Mouse (Mus musculus) embryonic facial prominence, embryonic 11.5 days (tissue): ENCODE results near the gene Muc3a. TPM values are rescaled to one million over a fixed set of nuclear protein-coding genes. Genes with fewer than 3 reads are reported as not detected.

ENCODE experiments used
- ATAC-seq: fragments of 200-750 bp; cut with Nextera tagmentation; replicated peaks from 2 replicates; pipeline ENCODE4 v1.8.0; 2017; ENCODE audit warnings: low read depth; ENCODE audit not compliant: insufficient number of reproducible peaks, low FRiP score, low TSS enrichment
- DNase-seq: peaks from one replicate; pipeline ENCODE4 v3.0.0-alpha.2; 2015; ENCODE audit warnings: low spot score
- H3K27ac ChIP-seq: fragments of 300-500 bp; sonication (generic); replicated peaks from 2 replicates; pipeline ENCODE4 v1.5.1; 2014; ENCODE audit warnings: mild to moderate bottlenecking, low read depth, low read length, control low read depth
- H3K27me3 ChIP-seq: fragments of 300-500 bp; sonication (generic); 2 replicates; pipeline ENCODE4 v1.6.1; 2014; ENCODE audit warnings: mild to moderate bottlenecking, low read length, moderate library complexity, mixed read lengths; ENCODE audit not compliant: control insufficient read depth, insufficient read depth
- H3K36me3 ChIP-seq: fragments of 300-500 bp; sonication (generic); replicated peaks from 2 replicates; pipeline ENCODE4 v1.6.1; 2014; ENCODE audit warnings: low read depth, mild to moderate bottlenecking, low read length, moderate library complexity, mixed read lengths; ENCODE audit not compliant: control insufficient read depth, insufficient read depth
- H3K4me1 ChIP-seq: fragments of 300-500 bp; sonication (generic); 2 replicates; pipeline ENCODE4 v1.6.1; 2014; ENCODE audit warnings: low read length, mixed read lengths; ENCODE audit not compliant: control insufficient read depth, insufficient read depth
- H3K4me2 ChIP-seq: fragments of 300-500 bp; sonication (generic); 2 replicates; pipeline ENCODE4 v1.6.1; 2014; ENCODE audit warnings: low read depth, mild to moderate bottlenecking, control low read depth, low read length, moderate library complexity
- H3K4me3 ChIP-seq: fragments of 300-500 bp; sonication (generic); 2 replicates; pipeline ENCODE4 v1.5.1; 2014; ENCODE audit warnings: low read depth, low read length, control low read depth
- H3K9ac ChIP-seq: fragments of 300-500 bp; sonication (generic); replicated peaks from 2 replicates; pipeline ENCODE4 v1.6.1; 2014; ENCODE audit warnings: mild to moderate bottlenecking, control low read depth, low read length
- H3K9me3 ChIP-seq: fragments of 300-500 bp; sonication (generic); replicated peaks from 2 replicates; pipeline ENCODE4 v1.6.1; 2016; ENCODE audit warnings: mild to moderate bottlenecking, low read length, inconsistent platforms, mixed read lengths; ENCODE audit not compliant: control insufficient read depth
- WGBS: fragments of 180-500 bp; shearing (Covaris S2); extraction: QIAGEN DNeasy Blood & Tissue Kit; methylation state at CpG from one replicate; pipeline ENCODE4 v1.1.7; 2014; 5-methylcytosine and 5-hydroxymethylcytosine counted together
- polyA plus RNA-seq: library from polyadenylated mRNA; unstranded; fragments of >200 nt; fragmentation: Nextera tagmentation; extraction: Ambion mirVana; gene quantifications from 2 replicates; pipeline ENCODE4 v1.2.1, GENCODE M21; 2014

The Muc3a gene
- polyA plus RNA-seq, 1 experiment from 2014 or later: not detected

- Histone ChIP-seq H3K4me3 (no peak overlapping the region), H3K4me2 (no peak overlapping the region), H3K27me3 (no peaks in the 10 kb centered on the region), H3K9me3 (no peaks in the 10 kb centered on the region), H3K27ac (no peak overlapping the region), H3K4me1 (no peaks in the 10 kb centered on the region), H3K9ac (no peak overlapping the region), H3K36me3 (no peaks in the 10 kb centered on the region)
- DNase-seq (peak; percentile 15), ATAC-seq (no peak)
- 31% methylated on average over 11 of the region's 11 CpGs for WGBS
These were observed 52.7 kb downstream of the Muc3a start for GRCm38 (mm10) chr5:137159461-137159860.

Other genes with a start within 250 kb of the Muc3a start
- 0.22 and 0.25 TPM in 2 replicates for gene Cldn15, start 245.8 kb downstream of the Muc3a start, polyA plus RNA-seq
- 23.1 and 28.0 TPM in 2 replicates for gene Plod3, start 225.4 kb downstream of the Muc3a start, polyA plus RNA-seq
- 101 and 104 TPM in 2 replicates for gene Znhit1, start 224.4 kb downstream of the Muc3a start, polyA plus RNA-seq
- gene Vgf, start 186.0 kb downstream of the Muc3a start, polyA plus RNA-seq: 0.68 and 0.72 TPM in 2 replicates
- 144 and 159 TPM in 2 replicates for gene Ap1s1, start 166.3 kb downstream of the Muc3a start, polyA plus RNA-seq
- gene Serpine1, start 140.1 kb downstream of the Muc3a start, polyA plus RNA-seq: 0.17 TPM in 1 of 2 replicates, not detected in the other
- 3.6 and 4.6 TPM in 2 replicates for gene Trim56, start 96.2 kb downstream of the Muc3a start, polyA plus RNA-seq
- gene Muc3, start 63.1 kb downstream of the Muc3a start, polyA plus RNA-seq: not detected in 2 replicates
- 3.5 and 6.3 TPM in 2 replicates for gene Ache, start 75.1 kb upstream of the Muc3a start, polyA plus RNA-seq
- gene Ufsp1, start 82.2 kb upstream of the Muc3a start, polyA plus RNA-seq: 6.6 and 7.8 TPM in 2 replicates
- gene Srrt, start 95.3 kb upstream of the Muc3a start, polyA plus RNA-seq: 136 and 148 TPM in 2 replicates
- 40.3 and 51.8 TPM in 2 replicates for gene Trip6, start 102.0 kb upstream of the Muc3a start, polyA plus RNA-seq
- gene Slc12a9, start 121.2 kb upstream of the Muc3a start, polyA plus RNA-seq: 3.0 and 4.2 TPM in 2 replicates
- gene Ephb4, start 137.7 kb upstream of the Muc3a start, polyA plus RNA-seq: 46.4 and 52.3 TPM in 2 replicates